Mouse (Mus musculus): ENCODE data around the gene Coa4. TPM values are rescaled to one million over a fixed set of nuclear protein-coding genes. Genes with fewer than 3 reads are reported as not detected.
A peak's percentile ranks its signal among the peaks of the same experiment; 100 is the strongest.

Coa4 gene
- polyA plus RNA-seq, 2 experiments, result 9.4 to 13.9 TPM

GRCm38 (mm10) chr7:100511602-100512001 lies 25.3 kb upstream of the Coa4 start:
- Histone ChIP-seq H3K27ac (no peak overlapping the region), H3K4me3 (ENCODE audit: insufficient read depth in 1 of 2, low read depth in 2 of 2, low read length in 2 of 2) (no peak overlapping the region), H3K4me1 (replicated peaks; ENCODE audit: control insufficient read depth in 2 of 2, insufficient read depth in 2 of 2, low read length in 1 of 2) (no peaks in the 10 kb centered on the region; a peak in 1 of 4 replicates), H3K9ac (replicated peaks) (no peak overlapping the region), H3K36me3 (replicated peaks; ENCODE audit: control insufficient read depth, insufficient read depth, low read depth) (no peaks in the 10 kb centered on the region), H3K27me3 (ENCODE audit: control insufficient read depth, insufficient read depth, low read length) (no peaks in the 10 kb centered on the region; the same call in 1 of the 2 replicates), H3K4me2 (ENCODE audit: low read depth) (no peak overlapping the region), H3K9me3 (ENCODE audit: control insufficient read depth, low read length) (no peaks in the 10 kb centered on the region)
- no peak for TF ChIP-seq EP300 (IDR thresholded peaks at IDR 0.05; ENCODE audit: low read depth)
- no peak for TF ChIP-seq CTCF (IDR thresholded peaks at IDR 0.05; ENCODE audit: low read depth)
- ATAC-seq (ENCODE audit: insufficient read depth) (no peak), DNase-seq (ENCODE audit: low read depth in 3 of 3, low spot score in 3 of 3) (no peak)
- WGBS (ENCODE audit: insufficient replicate concordance), result 48% methylated on average over 8 of the region's 8 CpGs

- no peak within 1 kb of the TSS for H3K27ac ChIP-seq
- no peak for TF ChIP-seq EP300 (IDR thresholded peaks at IDR 0.05; ENCODE audit: low read depth)
- TF ChIP-seq CTCF (IDR thresholded peaks at IDR 0.05; ENCODE audit: low read depth), result no peak
- H3K27me3 ChIP-seq (ENCODE audit: control insufficient read depth, insufficient read depth, low read length), result no peaks in the 10 kb centered on the region; the same call in 1 of the 2 replicates
- no peaks in the 10 kb centered on the region for H3K36me3 ChIP-seq (replicated peaks; ENCODE audit: control insufficient read depth, insufficient read depth, low read depth)
- DNase-seq (ENCODE audit: low read depth in 3 of 3, low spot score in 3 of 3), result no peak
- 50% methylated on average over 11 of the region's 11 CpGs for WGBS (ENCODE audit: insufficient replicate concordance)
- H3K4me1 ChIP-seq (replicated peaks; ENCODE audit: control insufficient read depth in 2 of 2, insufficient read depth in 2 of 2, low read length in 1 of 2), result no peaks in the 10 kb centered on the region
- no peak within 1 kb of the TSS for H3K4me2 ChIP-seq (ENCODE audit: low read depth)
- no peak; the same call in 1 of the 2 replicates for ATAC-seq (ENCODE audit: insufficient read depth)
- no peak within 1 kb of the TSS for H3K4me3 ChIP-seq (ENCODE audit: insufficient read depth in 1 of 2, low read depth in 2 of 2, low read length in 2 of 2)
- H3K9me3 ChIP-seq (ENCODE audit: control insufficient read depth, low read length), result no peaks in the 10 kb centered on the region
- H3K9ac ChIP-seq (replicated peaks), result no peak within 1 kb of the TSS
These were observed 22.3 kb upstream of the Coa4 start, which contains the start of gene Dnajb13 for GRCm38 (mm10) chr7:100514573-100514972. Gene Dnajb13, minus strand, starts transcription at chr7:100514960.

GRCm38 (mm10) chr7:100520204-100520603 lies 16.7 kb upstream of the Coa4 start:
- TF ChIP-seq EP300 (IDR thresholded peaks at IDR 0.05; ENCODE audit: low read depth) (no peak), CTCF (IDR thresholded peaks at IDR 0.05; ENCODE audit: low read depth) (no peak)
- H3K27me3 ChIP-seq (ENCODE audit: control insufficient read depth, insufficient read depth, low read length), result no peaks in the 10 kb centered on the region; the same call in 1 of the 2 replicates
- H3K4me3 ChIP-seq (ENCODE audit: insufficient read depth in 1 of 2, low read depth in 2 of 2, low read length in 2 of 2), result no peak overlapping the region
- no peak overlapping the region for H3K4me2 ChIP-seq (ENCODE audit: low read depth)
- H3K9ac ChIP-seq (replicated peaks), result no peak overlapping the region
- DNase-seq (ENCODE audit: low read depth in 3 of 3, low spot score in 3 of 3), result no peak
- ATAC-seq (ENCODE audit: insufficient read depth), result no peak; the same call in 1 of the 2 replicates
- H3K27ac ChIP-seq, result no peak overlapping the region
- no peaks in the 10 kb centered on the region for H3K4me1 ChIP-seq (replicated peaks; ENCODE audit: control insufficient read depth in 2 of 2, insufficient read depth in 2 of 2, low read length in 1 of 2)
- 39% methylated on average over 7 of the region's 7 CpGs for WGBS (ENCODE audit: insufficient replicate concordance)
- no peaks in the 10 kb centered on the region for H3K36me3 ChIP-seq (replicated peaks; ENCODE audit: control insufficient read depth, insufficient read depth, low read depth)
- H3K9me3 ChIP-seq (ENCODE audit: control insufficient read depth, low read length), result no peaks in the 10 kb centered on the region

GRCm38 (mm10) chr7:100520663-100521285 lies 16.1 kb upstream of the Coa4 start:
- 18% methylated on average over 10 of the region's 10 CpGs for WGBS (ENCODE audit: insufficient replicate concordance)
- no peaks in the 10 kb centered on the region for H3K36me3 ChIP-seq (replicated peaks; ENCODE audit: control insufficient read depth, insufficient read depth, low read depth)
- H3K27me3 ChIP-seq (ENCODE audit: control insufficient read depth, insufficient read depth, low read length), result no peaks in the 10 kb centered on the region; the same call in 1 of the 2 replicates
- DNase-seq (ENCODE audit: low read depth in 3 of 3, low spot score in 3 of 3) (peak in 2 of 3 experiments; percentile 57 to 62), ATAC-seq (ENCODE audit: insufficient read depth) (peak; percentile 47; the same call in 1 of the 2 replicates)
- no peak overlapping the region for H3K4me3 ChIP-seq (ENCODE audit: insufficient read depth in 1 of 2, low read depth in 2 of 2, low read length in 2 of 2)
- TF ChIP-seq CTCF (IDR thresholded peaks at IDR 0.05; ENCODE audit: low read depth) (peak; percentile 97), EP300 (IDR thresholded peaks at IDR 0.05; ENCODE audit: low read depth) (no peak)
- no peak overlapping the region for H3K9ac ChIP-seq (replicated peaks)
- H3K4me1 ChIP-seq (replicated peaks; ENCODE audit: control insufficient read depth in 2 of 2, insufficient read depth in 2 of 2, low read length in 1 of 2), result no peaks in the 10 kb centered on the region
- H3K27ac ChIP-seq, result no peak overlapping the region
- no peaks in the 10 kb centered on the region for H3K9me3 ChIP-seq (ENCODE audit: control insufficient read depth, low read length)
- H3K4me2 ChIP-seq (ENCODE audit: low read depth), result no peak overlapping the region

GRCm38 (mm10) chr7:100522222-100522621 lies 14.6 kb upstream of the Coa4 start:
- Histone ChIP-seq H3K4me1 (replicated peaks; ENCODE audit: control insufficient read depth in 2 of 2, insufficient read depth in 2 of 2, low read length in 1 of 2) (no peaks in the 10 kb centered on the region), H3K9ac (replicated peaks) (no peak overlapping the region)

More at GRCm38 (mm10) chr7:100522222-100522621, 14.6 kb upstream of the Coa4 start:
- Histone ChIP-seq H3K27me3 (ENCODE audit: control insufficient read depth, insufficient read depth, low read length) (no peaks in the 10 kb centered on the region; the same call in 1 of the 2 replicates), H3K27ac (no peak overlapping the region), H3K9me3 (ENCODE audit: control insufficient read depth, low read length) (no peaks in the 10 kb centered on the region), H3K36me3 (replicated peaks; ENCODE audit: control insufficient read depth, insufficient read depth, low read depth) (no peaks in the 10 kb centered on the region), H3K4me2 (ENCODE audit: low read depth) (no peak overlapping the region), H3K4me3 (ENCODE audit: insufficient read depth in 1 of 2, low read depth in 2 of 2, low read length in 2 of 2) (no peak overlapping the region)
- TF ChIP-seq EP300 (IDR thresholded peaks at IDR 0.05; ENCODE audit: low read depth) (no peak), CTCF (IDR thresholded peaks at IDR 0.05; ENCODE audit: low read depth) (no peak)
- DNase-seq (ENCODE audit: low read depth in 3 of 3, low spot score in 3 of 3), result no peak
- WGBS (ENCODE audit: insufficient replicate concordance), result 63% methylated on average over 3 of the region's 3 CpGs
- no peak for ATAC-seq (ENCODE audit: insufficient read depth)
